Mouse (Mus musculus) kidney, postnatal 25 days (tissue): ENCODE results near the gene A730015C16Rik.

Experiments used
- DNase-seq, 2 experiments: peaks; one replicate each; pipeline ENCODE4 v3.0.0; 2021; ENCODE audit warnings: mixed read lengths in 2 of 2

A730015C16Rik gene

GRCm38 (mm10) chr4:108848505-108848848 is at the start of gene A730015C16Rik:
A730015C16Rik (minus strand) TSS chr4:108848619.
- peak; percentile 41 to 71 for DNase-seq

- DNase-seq, result no peak
These were observed 42.5 kb upstream of the A730015C16Rik start for GRCm38 (mm10) chr4:108890876-108891275.

- DNase-seq, result no peak
These were observed 39.0 kb upstream of the A730015C16Rik start for GRCm38 (mm10) chr4:108887456-108887855.

GRCm38 (mm10) chr4:108883815-108884214 is 35.4 kb upstream of the A730015C16Rik start:
- no peak for DNase-seq

- peak; percentile 55 for DNase-seq
These were observed 30.8 kb upstream of the A730015C16Rik start, which contains the start of gene Rab3b for GRCm38 (mm10) chr4:108878963-108879822. Rab3b (plus strand) TSS chr4:108879063.

- no peak for DNase-seq
These were observed 29.5 kb upstream of the A730015C16Rik start for GRCm38 (mm10) chr4:108877901-108878300.

- no peak for DNase-seq
These were observed 25.3 kb upstream of the A730015C16Rik start for GRCm38 (mm10) chr4:108873746-108874145.

GRCm38 (mm10) chr4:108869730-108870374 is 21.4 kb upstream of the A730015C16Rik start:
- peak; percentile 63 to 93 for DNase-seq

GRCm38 (mm10) chr4:108866806-108867205 is 18.4 kb upstream of the A730015C16Rik start:
- no peak for DNase-seq

- DNase-seq, result peak; percentile 84 to 91
These were observed 509 bp downstream of the A730015C16Rik start, which contains the start of gene Kti12 for GRCm38 (mm10) chr4:108847715-108848504. Kti12 (plus strand) TSS chr4:108847785.

GRCm38 (mm10) chr4:108845824-108846569 is 2.4 kb downstream of the A730015C16Rik start:
- no peak for DNase-seq

- no peak for DNase-seq
These were observed 5.1 kb downstream of the A730015C16Rik start for GRCm38 (mm10) chr4:108843336-108843735.

GRCm38 (mm10) chr4:108841920-108842578 is 6.4 kb downstream of the A730015C16Rik start:
- no peak for DNase-seq

GRCm38 (mm10) chr4:108838031-108838430 is 10.4 kb downstream of the A730015C16Rik start:
- DNase-seq, result no peak

- DNase-seq, result no peak
These were observed 12.9 kb downstream of the A730015C16Rik start for GRCm38 (mm10) chr4:108835496-108835895.

GRCm38 (mm10) chr4:108834971-108835311 is 13.5 kb downstream of the A730015C16Rik start:
- DNase-seq, result peak in 1 of 2 experiments; percentile 34

- peak; percentile 95 for DNase-seq
These were observed 14.1 kb downstream of the A730015C16Rik start, which contains the start of gene Txndc12 for GRCm38 (mm10) chr4:108834115-108834970. Txndc12 (plus strand) TSS chr4:108834601.

GRCm38 (mm10) chr4:108833828-108834114 is 14.6 kb downstream of the A730015C16Rik start:
- DNase-seq, result no peak

GRCm38 (mm10) chr4:108832916-108833827 is 15.2 kb downstream of the A730015C16Rik start, which contains the start of gene Btf3l4:
Btf3l4 (minus strand) TSS chr4:108833614.
- peak; percentile 92 to 96 for DNase-seq

GRCm38 (mm10) chr4:108830698-108831097 is 17.7 kb downstream of the A730015C16Rik start:
- DNase-seq, result no peak
